Mouse (Mus musculus) intestine, embryonic 14.5 days (tissue): ENCODE data around the gene Cldn15. TPM values are rescaled to one million over a fixed set of nuclear protein-coding genes. Genes with fewer than 3 reads are reported as not detected.

Experiments used
- ATAC-seq: fragments of 200-750 bp; cut with Nextera tagmentation; replicated peaks from 2 replicates; pipeline ENCODE4 v1.8.0; 2017; ENCODE audit warnings: low read depth, moderate number of reproducible peaks, moderate TSS enrichment, moderate library complexity; ENCODE audit not compliant: low FRiP score, low TSS enrichment
- DNase-seq: peaks from one replicate; pipeline ENCODE4 v3.0.0-alpha.2; 2018; ENCODE audit warnings: low spot score
- H3K27ac ChIP-seq: fragments of 300-500 bp; sonication (generic); 2 replicates; pipeline ENCODE4 v1.5.1; 2014; ENCODE audit warnings: low read depth, mild to moderate bottlenecking, control low read depth
- H3K27me3 ChIP-seq: fragments of 300-500 bp; sonication (generic); replicated peaks from 2 replicates; pipeline ENCODE4 v1.6.1; 2014; ENCODE audit warnings: low read length, control low read depth; ENCODE audit not compliant: control insufficient read depth, insufficient read depth
- H3K36me3 ChIP-seq: fragments of 300-500 bp; sonication (generic); 2 replicates; pipeline ENCODE4 v1.6.1; 2014; ENCODE audit warnings: low read length, control low read depth; ENCODE audit not compliant: control insufficient read depth, insufficient read depth
- H3K4me1 ChIP-seq: fragments of 300-500 bp; sonication (generic); replicated peaks from 2 replicates; pipeline ENCODE4 v1.6.1; 2014; ENCODE audit warnings: low read length, control low read depth, mixed read lengths; ENCODE audit not compliant: control insufficient read depth, insufficient read depth
- H3K4me2 ChIP-seq: fragments of 300-500 bp; sonication (generic); 2 replicates; pipeline ENCODE4 v1.6.1; 2014; ENCODE audit warnings: low read length
- H3K4me3 ChIP-seq: fragments of 300-500 bp; sonication (generic); 2 replicates; pipeline ENCODE4 v1.5.1; 2014; ENCODE audit warnings: low read depth, low read length, control low read depth, mixed read lengths
- H3K9ac ChIP-seq: fragments of 300-500 bp; sonication (generic); 2 replicates; pipeline ENCODE4 v1.6.1; 2014; ENCODE audit warnings: mild to moderate bottlenecking, low read length
- H3K9me3 ChIP-seq: fragments of 300-500 bp; sonication (generic); 2 replicates; pipeline ENCODE4 v1.6.1; 2016; ENCODE audit warnings: low read length, control low read depth; ENCODE audit not compliant: control insufficient read depth
- whole genome bisulfite sequencing: fragments of 180-500 bp; shearing (Covaris S2); extraction: QIAGEN DNeasy Blood & Tissue Kit; methylation state at CpG from one replicate; pipeline ENCODE4 v1.1.7; 2014; 5-methylcytosine and 5-hydroxymethylcytosine counted together
- polyA plus RNA-seq: library from polyadenylated mRNA; unstranded; fragments of >200 nt; fragmentation: Nextera tagmentation; extraction: Ambion mirVana; gene quantifications from 2 replicates; pipeline ENCODE4 v1.2.1, GENCODE M21; 2014

Gene Cldn15
- polyA plus RNA-seq = 12.7 and 18.4 TPM in 2 replicates

- no peak for ATAC-seq
- Histone ChIP-seq H3K27me3 (no peaks in the 10 kb centered on the region), H3K4me2 (0 out of 2 replicates have a peak within 1 kb of the TSS, but pooled peaks have one; percentile 11), H3K27ac (peak within 1 kb of the TSS; percentile 62), H3K9me3 (no peaks in the 10 kb centered on the region), H3K4me3 (no peak within 1 kb of the TSS), H3K36me3 (peaks cover 38% of the 10 kb centered on the region), H3K9ac (no peak within 1 kb of the TSS), H3K4me1 (peaks cover 25% of the 10 kb centered on the region)
- WGBS = 25% methylated on average over 6 of the region's 6 CpGs
- peak; percentile 56 for DNase-seq
Measured at GRCm38 (mm10) chr5:136966331-136966730, at the start of gene Cldn15. Gene Cldn15, plus strand, starts transcription at chr5:136966616.

- no peak overlapping the region for H3K9ac ChIP-seq
- no peaks in the 10 kb centered on the region for H3K9me3 ChIP-seq
- no peak for DNase-seq
- no peaks in the 10 kb centered on the region; the same call in 1 of the 2 replicates for H3K4me1 ChIP-seq
- H3K27me3 ChIP-seq = no peaks in the 10 kb centered on the region
- peaks cover 10% of the 10 kb centered on the region for H3K36me3 ChIP-seq
- 96% methylated on average over 8 of the region's 8 CpGs for WGBS
- ATAC-seq = no peak
- no peak overlapping the region for H3K4me2 ChIP-seq
- H3K4me3 ChIP-seq = no peak overlapping the region
- H3K27ac ChIP-seq = no peak overlapping the region
Measured at GRCm38 (mm10) chr5:136917613-136918242, 48.7 kb upstream of the Cldn15 start.

- H3K9me3 ChIP-seq = no peaks in the 10 kb centered on the region
- no peaks in the 10 kb centered on the region; the same call in 1 of the 2 replicates for H3K4me1 ChIP-seq
- peak overlapping the region; percentile 54 for H3K4me3 ChIP-seq
- no peaks in the 10 kb centered on the region for H3K36me3 ChIP-seq
- peak overlapping the region; percentile 90 for H3K4me2 ChIP-seq
- H3K9ac ChIP-seq = peak overlapping the region; percentile 58
- WGBS = 2% methylated on average over 38 of the region's 38 CpGs
- ATAC-seq (peak; percentile 78), DNase-seq (peak; percentile 93)
- no peaks in the 10 kb centered on the region for H3K27me3 ChIP-seq
- peak overlapping the region; percentile 1; the same call in 1 of the 2 replicates for H3K27ac ChIP-seq
Measured at GRCm38 (mm10) chr5:136918655-136919472, 47.6 kb upstream of the Cldn15 start.

DNA sequence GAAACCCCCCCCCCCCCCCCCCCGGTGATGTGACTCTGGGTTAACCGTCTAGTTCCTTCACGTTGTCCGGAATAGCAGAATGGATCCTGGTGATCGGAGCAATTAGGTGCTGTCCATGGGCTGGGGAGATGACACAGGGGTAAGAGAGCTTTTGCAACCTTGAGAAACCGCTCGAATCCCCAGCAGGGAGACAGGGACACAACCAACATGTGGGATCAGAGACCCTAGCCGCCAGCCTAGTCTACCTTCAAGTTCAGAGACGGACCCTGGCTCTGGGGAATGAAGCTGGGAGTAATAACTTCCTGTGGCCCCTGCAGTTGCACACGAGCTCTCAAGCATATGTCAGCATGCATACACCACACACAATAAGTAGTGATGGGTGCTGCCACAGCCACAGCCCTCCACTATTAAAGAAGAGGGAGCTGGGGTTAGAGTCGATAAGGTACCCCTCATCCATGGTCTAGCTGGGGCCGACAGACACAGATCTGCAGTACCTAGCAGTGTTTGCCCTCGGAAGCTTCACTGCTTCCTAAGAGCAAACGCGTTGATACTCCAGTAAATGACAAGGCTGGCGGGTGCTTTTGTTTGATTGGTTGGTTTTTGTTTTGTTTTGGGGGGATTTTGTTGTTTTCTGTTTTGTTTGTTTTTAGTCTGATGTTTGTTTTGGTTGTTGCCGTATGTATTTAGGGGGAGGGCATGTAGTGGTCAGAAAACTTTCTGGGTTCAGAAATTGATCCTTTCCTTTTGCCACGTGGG lies 46.7 kb upstream of the Cldn15 start:
- ATAC-seq (no peak), DNase-seq (no peak)
- H3K27me3 ChIP-seq = no peaks in the 10 kb centered on the region
- no peaks in the 10 kb centered on the region; the same call in 1 of the 2 replicates for H3K4me1 ChIP-seq
- peak overlapping the region; percentile 90 for H3K4me2 ChIP-seq
- peak overlapping the region; percentile 1; the same call in 1 of the 2 replicates for H3K27ac ChIP-seq
- peak overlapping the region; percentile 54 for H3K4me3 ChIP-seq
- H3K9ac ChIP-seq = peak overlapping the region; percentile 58
- no peaks in the 10 kb centered on the region for H3K9me3 ChIP-seq
- H3K36me3 ChIP-seq = no peaks in the 10 kb centered on the region
- 19% methylated on average over 18 of the region's 18 CpGs for whole genome bisulfite sequencing

GRCm38 (mm10) chr5:136922830-136923229 lies 43.6 kb upstream of the Cldn15 start:
- Histone ChIP-seq H3K9ac (no peak overlapping the region), H3K4me1 (no peaks in the 10 kb centered on the region; the same call in 1 of the 2 replicates), H3K27ac (no peak overlapping the region), H3K4me3 (no peak overlapping the region), H3K36me3 (peaks cover 4% of the 10 kb centered on the region; the same call in 1 of the 2 replicates), H3K27me3 (no peaks in the 10 kb centered on the region), H3K9me3 (no peaks in the 10 kb centered on the region), H3K4me2 (no peak overlapping the region)
- WGBS = 85% methylated on average over 9 of the region's 9 CpGs
- no peak for DNase-seq
- no peak for ATAC-seq

- ATAC-seq = peak; percentile 68
- H3K27me3 ChIP-seq = no peaks in the 10 kb centered on the region
- DNase-seq = no peak
- H3K9ac ChIP-seq = no peak overlapping the region
- H3K36me3 ChIP-seq = peaks cover 4% of the 10 kb centered on the region; the same call in 1 of the 2 replicates
- H3K4me1 ChIP-seq = no peaks in the 10 kb centered on the region; the same call in 1 of the 2 replicates
- H3K4me2 ChIP-seq = no peak overlapping the region
- 65% methylated on average over 7 of the region's 7 CpGs for WGBS
- H3K9me3 ChIP-seq = no peaks in the 10 kb centered on the region
- 0 out of 2 replicates have a peak overlapping the region, but pooled peaks have one; percentile 1 for H3K27ac ChIP-seq
- H3K4me3 ChIP-seq = no peak overlapping the region
Measured at GRCm38 (mm10) chr5:136923751-136924478, 42.5 kb upstream of the Cldn15 start.

GRCm38 (mm10) chr5:136929073-136929472 lies 37.3 kb upstream of the Cldn15 start:
- ATAC-seq = peak; percentile 75
- no peaks in the 10 kb centered on the region for H3K9me3 ChIP-seq
- DNase-seq = peak; percentile 98
- no peaks in the 10 kb centered on the region for H3K4me1 ChIP-seq
- H3K27me3 ChIP-seq = no peaks in the 10 kb centered on the region
- H3K27ac ChIP-seq = no peak overlapping the region
- H3K4me2 ChIP-seq = no peak overlapping the region
- peaks cover 4% of the 10 kb centered on the region; the same call in 1 of the 2 replicates for H3K36me3 ChIP-seq
- WGBS = 17% methylated on average over 4 of the region's 4 CpGs
- no peak overlapping the region for H3K4me3 ChIP-seq
- H3K9ac ChIP-seq = no peak overlapping the region

GRCm38 (mm10) chr5:136931896-136932295 lies 34.5 kb upstream of the Cldn15 start:
- H3K4me3 ChIP-seq = no peak overlapping the region
- H3K4me2 ChIP-seq = no peak overlapping the region
- WGBS = 81% methylated on average over 14 of the region's 14 CpGs
- H3K9ac ChIP-seq = no peak overlapping the region
- ATAC-seq = no peak
- no peaks in the 10 kb centered on the region for H3K4me1 ChIP-seq
- no peak for DNase-seq
- H3K9me3 ChIP-seq = no peaks in the 10 kb centered on the region
- no peak overlapping the region for H3K27ac ChIP-seq
- no peaks in the 10 kb centered on the region for H3K27me3 ChIP-seq
- H3K36me3 ChIP-seq = no peaks in the 10 kb centered on the region
